ENCODE assay signal across 16 mouse cellular contexts in the genomic region with DNA sequence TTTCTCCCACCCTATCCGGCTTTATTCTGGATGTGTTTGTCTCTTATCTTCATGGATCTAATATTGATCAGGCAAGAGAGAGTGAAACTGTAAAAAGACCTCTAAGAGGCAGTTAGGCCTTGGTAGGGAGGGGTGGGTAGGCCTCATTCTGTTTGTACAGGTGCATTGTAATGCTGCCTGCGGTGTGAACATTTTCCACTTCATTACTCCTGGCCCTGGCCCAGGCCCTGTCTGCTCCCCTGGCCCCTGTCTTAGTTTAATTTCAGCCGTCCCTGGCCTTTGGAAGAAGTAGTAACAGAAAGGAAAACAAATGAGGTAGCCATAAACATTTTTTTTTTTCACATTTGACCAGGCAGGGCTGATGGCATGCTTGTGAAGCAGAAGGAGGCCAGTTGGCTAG.
DNase-seq lines count a peak whose midpoint lies in the region; ATAC-seq and TF ChIP-seq lines count a peak whose summit lies in the region.
"Had no signal": no experiment of that assay in that cellular context is flagged by ENCODE, and none has a peak within 500 bp of the region (broad histone marks: within the 10 kb centered on the region; RNA-seq: fewer than 3 reads in every experiment).

No protein-coding gene starts in this region.

- H3K27me3 ChIP-seq in limb, embryonic 11.5 days (ENCODE audit: control insufficient read depth, insufficient read depth, low read length), result no peaks in the 10 kb centered on the region
- no peaks in the 10 kb centered on the region for H3K27me3 ChIP-seq in limb, embryonic 10.5 days (ENCODE audit: low read depth, poor library complexity, severe bottlenecking)
- no peaks in the 10 kb centered on the region for H3K27me3 ChIP-seq in limb, embryonic 13.5 days
- no peaks in the 10 kb centered on the region; the same call in 1 of the 2 replicates for H3K27me3 ChIP-seq in liver, embryonic 12.5 days (replicated peaks)

- H3K9ac ChIP-seq in limb, embryonic 11.5 days (ENCODE audit: low read length), result no peak overlapping the region
- H3K9ac ChIP-seq in limb, embryonic 13.5 days, result no peak overlapping the region
- no peak overlapping the region for H3K9ac ChIP-seq in liver, embryonic 12.5 days
- H3K9ac ChIP-seq: midbrain, embryonic 13.5 days had no signal

- no peak overlapping the region for H3K4me3 ChIP-seq in limb, embryonic 11.5 days (ENCODE audit: low read depth, low read length)
- no peak overlapping the region for H3K4me3 ChIP-seq in limb, embryonic 10.5 days
- no peak overlapping the region for H3K4me3 ChIP-seq in limb, embryonic 13.5 days
- H3K4me3 ChIP-seq in liver, embryonic 12.5 days, result no peak overlapping the region
- H3K4me3 ChIP-seq: gastrocnemius, adult 2 months; hindbrain, embryonic 10.5 days; midbrain, embryonic 13.5 days had no signal

- H3K9me3 ChIP-seq in limb, embryonic 11.5 days (ENCODE audit: control insufficient read depth, low read length), result no peaks in the 10 kb centered on the region
- no peaks in the 10 kb centered on the region for H3K9me3 ChIP-seq in limb, embryonic 10.5 days (replicated peaks)
- H3K9me3 ChIP-seq in limb, embryonic 13.5 days, result no peaks in the 10 kb centered on the region
- no peaks in the 10 kb centered on the region for H3K9me3 ChIP-seq in liver, embryonic 12.5 days (replicated peaks)
- H3K9me3 ChIP-seq: hindbrain, embryonic 10.5 days; midbrain, embryonic 13.5 days had no signal

- TF ChIP-seq POLR2A in brain, embryonic 14.5 days (IDR thresholded peaks at IDR 0.05; ENCODE audit: borderline replicate concordance, extremely low read depth, insufficient read depth, insufficient read length, poor library complexity, severe bottlenecking), result no peak

- H3K4me1 ChIP-seq in limb, embryonic 11.5 days (ENCODE audit: control insufficient read depth, insufficient read depth, low read length), result peaks cover 5% of the 10 kb centered on the region; the same call in 1 of the 2 replicates
- peaks cover 29% of the 10 kb centered on the region for H3K4me1 ChIP-seq in limb, embryonic 10.5 days
- H3K4me1 ChIP-seq in limb, embryonic 13.5 days, result peaks cover 61% of the 10 kb centered on the region
- H3K4me1 ChIP-seq in liver, embryonic 12.5 days, result no peaks in the 10 kb centered on the region; the same call in 1 of the 2 replicates

- no peaks in the 10 kb centered on the region for H3K36me3 ChIP-seq in limb, embryonic 11.5 days (ENCODE audit: control insufficient read depth, insufficient read depth, low read length)
- no peaks in the 10 kb centered on the region for H3K36me3 ChIP-seq in limb, embryonic 10.5 days
- H3K36me3 ChIP-seq in limb, embryonic 13.5 days, result no peaks in the 10 kb centered on the region
- H3K36me3 ChIP-seq in liver, embryonic 12.5 days, result no peaks in the 10 kb centered on the region
- H3K36me3 ChIP-seq: hindbrain, embryonic 10.5 days; midbrain, embryonic 13.5 days had no signal

- TF ChIP-seq CTCF in brain, embryonic 14.5 days (IDR thresholded peaks at IDR 0.05; ENCODE audit: borderline replicate concordance, extremely low read depth, insufficient read depth, insufficient read length), result no peak

- H3K4me2 ChIP-seq in limb, embryonic 11.5 days (ENCODE audit: low read depth, severe bottlenecking), result no peak overlapping the region
- no peak overlapping the region for H3K4me2 ChIP-seq in limb, embryonic 13.5 days (replicated peaks)
- H3K4me2 ChIP-seq in liver, embryonic 12.5 days, result no peak overlapping the region
- H3K4me2 ChIP-seq: heart, embryonic 11.5 days; midbrain, embryonic 13.5 days had no signal

- no peak overlapping the region; the same call in 1 of the 2 replicates for H3K27ac ChIP-seq in limb, embryonic 11.5 days (replicated peaks; ENCODE audit: low read depth, low read length)
- no peak overlapping the region for H3K27ac ChIP-seq in limb, embryonic 10.5 days
- 0 out of 2 replicates have a peak overlapping the region, but pooled peaks have one; percentile 44 for H3K27ac ChIP-seq in limb, embryonic 13.5 days
- H3K27ac ChIP-seq in liver, embryonic 12.5 days, result no peak overlapping the region
- H3K27ac ChIP-seq: gastrocnemius, adult 2 months; hindbrain, embryonic 10.5 days; midbrain, embryonic 13.5 days had no signal

- DNase-seq in limb, embryonic 11.5 days (ENCODE audit: low spot score), result no peak
- no peak for DNase-seq in limb, embryonic 10.5 days (ENCODE audit: low spot score)
- peak; percentile 49 for DNase-seq in brain, embryonic 14.5 days (ENCODE audit: low read depth)
- DNase-seq in kidney, adult 9 months, result peak; percentile 55
- no peak for DNase-seq in urinary bladder, postnatal 36 days (ENCODE audit: low spot score in 2 of 2)
- DNase-seq: adrenal gland, adult 2 months; embryo, embryonic 11 days; gastrocnemius, adult 2 months; layer of hippocampus, postnatal 36 days; thymus, postnatal 14 days had no signal

- 0 out of 2 replicates have a peak, but pooled peaks have one; percentile 61 for ATAC-seq in limb, embryonic 11.5 days (ENCODE audit: insufficient number of reproducible peaks, low FRiP score, low TSS enrichment, low read depth)
- ATAC-seq in limb, embryonic 13.5 days (ENCODE audit: low FRiP score, low read depth), result peak; percentile 60; the same call in 1 of the 2 replicates
- no peak for ATAC-seq in liver, embryonic 12.5 days
- no peak for ATAC-seq in cerebellum, adult (ENCODE audit: insufficient number of reproducible peaks, low FRiP score, low TSS enrichment)

- 30% methylated on average over 3 of the region's 3 CpGs for WGBS in limb, embryonic 11.5 days
- 49% methylated on average over 3 of the region's 3 CpGs for WGBS in limb, embryonic 10.5 days
- WGBS in limb, embryonic 13.5 days, result 19% methylated on average over 3 of the region's 3 CpGs
- WGBS in liver, embryonic 12.5 days (ENCODE audit: insufficient replicate concordance), result 60% methylated on average over 3 of the region's 3 CpGs

Comparison
In these comparisons a context has a peak if more than half of its experiments do, and no peak if none do; other contexts are left out.
1. ATAC-seq: peak in limb, embryonic 11.5 days (single experiment) and limb, embryonic 13.5 days (single experiment); none in liver, embryonic 12.5 days (single experiment) and cerebellum, adult (single experiment).
2. DNase-seq: peak in brain, embryonic 14.5 days (single experiment) and kidney, adult 9 months (single experiment); none in limb, embryonic 11.5 days (single experiment), limb, embryonic 10.5 days (single experiment) and urinary bladder, postnatal 36 days (0 of 2).